Mouse (Mus musculus) right cerebral cortex, postnatal 10 days (tissue): ENCODE measurements around the gene Wdr89.
A peak's percentile ranks its signal among the peaks of the same experiment; 100 is the strongest.

Source experiments
- DNase-seq, 2 experiments: peaks; one replicate each; pipeline ENCODE4 v3.0.0; 2021; ENCODE audit warnings: low spot score in 2 of 2

The Wdr89 gene

GRCm38 (mm10) chr12:75616158-75616791, 53.1 kb downstream of the Wdr89 start:
- DNase-seq, result no peak

GRCm38 (mm10) chr12:75615556-75615955, 53.8 kb downstream of the Wdr89 start:
- DNase-seq, result no peak

- peak in 1 of 2 experiments; percentile 61 for DNase-seq
Observed at GRCm38 (mm10) chr12:75612711-75613110, 56.6 kb downstream of the Wdr89 start.

GRCm38 (mm10) chr12:75599490-75599889, 69.8 kb downstream of the Wdr89 start:
- DNase-seq, result no peak

- DNase-seq, result no peak
Observed at GRCm38 (mm10) chr12:75598988-75599387, 70.3 kb downstream of the Wdr89 start.

GRCm38 (mm10) chr12:75597707-75598106, 71.6 kb downstream of the Wdr89 start:
- DNase-seq, result no peak

GRCm38 (mm10) chr12:75596154-75597002, 73.0 kb downstream of the Wdr89 start, which contains the start of gene Ppp2r5e:
Gene Ppp2r5e (minus strand): TSS chr12:75596245.
- peak; percentile 100 for DNase-seq

- DNase-seq, result peak; percentile 46 to 48
Observed at GRCm38 (mm10) chr12:75595291-75596153, 73.8 kb downstream of the Wdr89 start.

- DNase-seq, result no peak
Observed at GRCm38 (mm10) chr12:75594404-75594803, 74.9 kb downstream of the Wdr89 start.

- no peak for DNase-seq
Observed at GRCm38 (mm10) chr12:75593817-75594216, 75.5 kb downstream of the Wdr89 start.

GRCm38 (mm10) chr12:75587501-75587900, 81.8 kb downstream of the Wdr89 start:
- no peak for DNase-seq

GRCm38 (mm10) chr12:75583776-75584175, 85.6 kb downstream of the Wdr89 start:
- DNase-seq, result no peak
